ENCODE assay signal across 14 mouse cellular contexts in genomic region chr6:145014944-145015343, GRCm38 (mm10).
DNase-seq lines count a peak whose midpoint lies in the region; ATAC-seq and TF ChIP-seq lines count a peak whose summit lies in the region.
"Had no signal": no experiment of that assay in that cellular context is flagged by ENCODE, and none has a peak within 500 bp of the region (broad histone marks: within the 10 kb centered on the region; RNA-seq: fewer than 3 reads in every experiment).

No protein-coding gene starts in this region.

- no peak overlapping the region for H3K27ac ChIP-seq in gastrocnemius, adult 2 months
- no peak overlapping the region for H3K27ac ChIP-seq in liver, adult 2 months (replicated peaks; ENCODE audit: insufficient read depth, low read depth, low read length)
- no peak overlapping the region for H3K27ac ChIP-seq in liver, embryonic 11.5 days (ENCODE audit: low read depth, low read length)
- H3K27ac ChIP-seq in ES-Bruce4 (ENCODE audit: insufficient read depth, low read length): no peak overlapping the region
- no peak overlapping the region for H3K27ac ChIP-seq in liver, postnatal 0 days (ENCODE audit: low read depth)
- H3K27ac ChIP-seq: forebrain, embryonic 15.5 days; limb, embryonic 10.5 days; macrophage; neural tube, embryonic 12.5 days had no signal

- no peak overlapping the region for H3K4me3 ChIP-seq in gastrocnemius, adult 2 months
- no peak overlapping the region for H3K4me3 ChIP-seq in liver, adult 2 months (ENCODE audit: insufficient read depth, low read depth, low read length)
- no peak overlapping the region for H3K4me3 ChIP-seq in liver, embryonic 11.5 days (ENCODE audit: low read depth, low read length)
- no peak overlapping the region for H3K4me3 ChIP-seq in ES-Bruce4 (ENCODE audit: low read depth, low read length)
- no peak overlapping the region for H3K4me3 ChIP-seq in liver, postnatal 0 days (ENCODE audit: low read depth, low read length)
- H3K4me3 ChIP-seq: forebrain, embryonic 15.5 days; limb, embryonic 10.5 days; neural tube, embryonic 12.5 days had no signal

- no peaks in the 10 kb centered on the region for H3K4me1 ChIP-seq in liver, adult 2 months (ENCODE audit: control insufficient read depth, insufficient read depth, low read length)
- H3K4me1 ChIP-seq in liver, embryonic 11.5 days (replicated peaks; ENCODE audit: control insufficient read depth, insufficient read depth, low read length): peaks cover 2% of the 10 kb centered on the region; the same call in 1 of the 2 replicates
- H3K4me1 ChIP-seq in ES-Bruce4 (ENCODE audit: control insufficient read depth, insufficient read depth, low read length): no peaks in the 10 kb centered on the region
- H3K4me1 ChIP-seq in liver, postnatal 0 days (ENCODE audit: insufficient read depth): no peaks in the 10 kb centered on the region
- H3K4me1 ChIP-seq: forebrain, embryonic 15.5 days; limb, embryonic 10.5 days; neural tube, embryonic 12.5 days had no signal

- no peaks in the 10 kb centered on the region for H3K79me2 ChIP-seq in liver, adult 2 months (ENCODE audit: control insufficient read depth, insufficient read depth, low read length)

- H3K4me2 ChIP-seq in liver, embryonic 11.5 days: no peak overlapping the region
- no peak overlapping the region for H3K4me2 ChIP-seq in liver, postnatal 0 days (ENCODE audit: low read depth, low read length)
- H3K4me2 ChIP-seq: forebrain, embryonic 15.5 days; neural tube, embryonic 12.5 days had no signal

- no peak for TF ChIP-seq POLR2A in liver, adult 2 months (IDR thresholded peaks at IDR 0.05; ENCODE audit: extremely low read depth, insufficient read depth, low read length)
- TF ChIP-seq POLR2A in ES-Bruce4 (IDR thresholded peaks at IDR 0.05; ENCODE audit: insufficient read depth, low read length): no peak

- no peaks in the 10 kb centered on the region for H3K27me3 ChIP-seq in liver, adult 2 months (ENCODE audit: control insufficient read depth, insufficient read depth, low read length)
- H3K27me3 ChIP-seq in liver, embryonic 11.5 days (replicated peaks; ENCODE audit: control insufficient read depth, insufficient read depth, low read length): no peaks in the 10 kb centered on the region
- H3K27me3 ChIP-seq in ES-Bruce4 (ENCODE audit: control insufficient read depth, insufficient read depth, low read length, poor library complexity, severe bottlenecking): no peaks in the 10 kb centered on the region
- H3K27me3 ChIP-seq in liver, postnatal 0 days (ENCODE audit: insufficient read depth, low read length): no peaks in the 10 kb centered on the region
- H3K27me3 ChIP-seq: forebrain, embryonic 15.5 days; neural tube, embryonic 12.5 days had no signal

- H3K36me3 ChIP-seq in liver, adult 2 months (ENCODE audit: control insufficient read depth, insufficient read depth, low read length): no peaks in the 10 kb centered on the region
- no peaks in the 10 kb centered on the region for H3K36me3 ChIP-seq in liver, embryonic 11.5 days (ENCODE audit: control insufficient read depth, insufficient read depth, low read length)
- peaks cover 37% of the 10 kb centered on the region for H3K36me3 ChIP-seq in ES-Bruce4 (ENCODE audit: control insufficient read depth, insufficient read depth, low read length, poor library complexity, severe bottlenecking)
- H3K36me3 ChIP-seq in liver, postnatal 0 days (replicated peaks; ENCODE audit: insufficient read depth, low read length): no peaks in the 10 kb centered on the region

- intact Hi-C loops in gastrocnemius, adult 2 months (cut with DNase I): no loop called here
- intact Hi-C loops in gastrocnemius, postnatal 36 days (cut with DNase I): no loop called here

- no peaks in the 10 kb centered on the region for H3K9me3 ChIP-seq in liver, embryonic 11.5 days (ENCODE audit: control insufficient read depth, low read length)
- no peaks in the 10 kb centered on the region for H3K9me3 ChIP-seq in ES-Bruce4 (replicated peaks; ENCODE audit: control insufficient read depth, insufficient read depth, low read length, poor library complexity, severe bottlenecking)
- H3K9me3 ChIP-seq in liver, postnatal 0 days (ENCODE audit: low read length): no peaks in the 10 kb centered on the region
- H3K9me3 ChIP-seq: forebrain, embryonic 15.5 days; limb, embryonic 10.5 days; neural tube, embryonic 12.5 days had no signal

- ATAC-seq in liver, embryonic 11.5 days (replicated peaks; ENCODE audit: low FRiP score): no peak
- no peak for ATAC-seq in liver, postnatal 0 days
- ATAC-seq: forebrain, embryonic 15.5 days; inflammation-experienced regulatory T-cells, adult 6 months had no signal

- no peak for DNase-seq in gastrocnemius, adult 2 months
- DNase-seq in gastrocnemius, postnatal 36 days: no peak
- no peak for DNase-seq in liver, adult 2 months (ENCODE audit: extremely low read depth, low read depth, low spot score)
- no peak for DNase-seq in liver, embryonic 11.5 days (ENCODE audit: low spot score)
- DNase-seq in liver, postnatal 0 days: peak; percentile 26
- DNase-seq in urinary bladder, postnatal 36 days (ENCODE audit: low spot score in 2 of 2): no peak
- DNase-seq in spleen, postnatal 36 days (ENCODE audit: low spot score in 2 of 2): no peak
- DNase-seq: heart, adult 18-20 months had no signal

- WGBS in liver, adult 2 months: 96% methylated on average over 2 of the region's 2 CpGs
- WGBS in liver, embryonic 11.5 days: 98% methylated on average over 2 of the region's 2 CpGs
- 90% methylated on average over 2 of the region's 2 CpGs for WGBS in liver, postnatal 0 days (ENCODE audit: insufficient replicate concordance)

- TF ChIP-seq CTCF in gastrocnemius, adult 2 months (IDR thresholded peaks at IDR 0.05): peak; percentile 21; the same call in 1 of the 2 replicates
- peak; percentile 25; the same call in 1 of the 2 replicates for TF ChIP-seq CTCF in liver, adult 2 months (IDR thresholded peaks at IDR 0.05; ENCODE audit: low read depth, low read length)
- peak; percentile 32 for TF ChIP-seq CTCF in ES-Bruce4 (IDR thresholded peaks at IDR 0.05; ENCODE audit: low read depth, low read length)
- TF ChIP-seq CTCF in liver, postnatal 0 days (IDR thresholded peaks at IDR 0.05; ENCODE audit: low read depth): peak; percentile 54

- TF ChIP-seq EP300 in ES-Bruce4 (IDR thresholded peaks at IDR 0.05; ENCODE audit: insufficient read depth, low read depth, low read length): no peak
- no peak for TF ChIP-seq EP300 in liver, postnatal 0 days (IDR thresholded peaks at IDR 0.05; ENCODE audit: low read depth)

- no peak overlapping the region for H3K9ac ChIP-seq in liver, adult 2 months (ENCODE audit: low read depth, low read length)
- H3K9ac ChIP-seq in liver, embryonic 11.5 days (ENCODE audit: low read depth, low read length): no peak overlapping the region
- H3K9ac ChIP-seq in ES-Bruce4 (ENCODE audit: low read depth, poor library complexity, severe bottlenecking): no peak overlapping the region
- H3K9ac ChIP-seq in liver, postnatal 0 days (replicated peaks): no peak overlapping the region
- H3K9ac ChIP-seq: forebrain, embryonic 15.5 days; neural tube, embryonic 12.5 days had no signal
